Mouse (Mus musculus) forebrain, embryonic 13.5 days (tissue): ENCODE results near the gene Fbln7. TPM values are rescaled to one million over a fixed set of nuclear protein-coding genes. Genes with fewer than 3 reads are reported as not detected.

Source experiments
- ATAC-seq: fragments of 200-750 bp; cut with Nextera tagmentation; 2 replicates; pipeline ENCODE4 v1.8.0; 2017
- H3K27ac ChIP-seq: fragments of 300-500 bp; sonication (generic); 2 replicates; pipeline ENCODE4 v1.5.1; 2015; ENCODE audit warnings: inconsistent platforms, mild to moderate bottlenecking, moderate library complexity
- H3K27me3 ChIP-seq: fragments of 300-500 bp; sonication (generic); 2 replicates; pipeline ENCODE4 v1.6.1; 2015; ENCODE audit warnings: mild to moderate bottlenecking, inconsistent platforms
- H3K36me3 ChIP-seq: fragments of 300-500 bp; sonication (generic); 2 replicates; pipeline ENCODE4 v1.6.1; 2015; ENCODE audit warnings: mild to moderate bottlenecking, inconsistent platforms; ENCODE audit not compliant: poor library complexity, severe bottlenecking
- H3K4me1 ChIP-seq: fragments of 300-500 bp; sonication (generic); 2 replicates; pipeline ENCODE4 v1.6.1; 2015; ENCODE audit warnings: inconsistent platforms
- H3K4me2 ChIP-seq: fragments of 300-500 bp; sonication (generic); 2 replicates; pipeline ENCODE4 v1.6.1; 2015; ENCODE audit warnings: inconsistent platforms, mild to moderate bottlenecking, moderate library complexity
- H3K4me3 ChIP-seq: fragments of 300-500 bp; sonication (generic); 2 replicates; pipeline ENCODE4 v1.5.1; 2015; ENCODE audit warnings: mild to moderate bottlenecking, inconsistent platforms
- H3K9ac ChIP-seq: fragments of 300-500 bp; sonication (generic); 2 replicates; pipeline ENCODE4 v1.6.1; 2015; ENCODE audit warnings: mild to moderate bottlenecking, inconsistent platforms
- H3K9me3 ChIP-seq: fragments of 300-500 bp; sonication (generic); replicated peaks from 2 replicates; pipeline ENCODE4 v1.6.1; 2016; ENCODE audit warnings: inconsistent platforms
- WGBS: fragments of 180-500 bp; shearing (Covaris S2); methylation state at CpG from one replicate; pipeline ENCODE4 v1.1.7; 2015; 5-methylcytosine and 5-hydroxymethylcytosine counted together
- polyA plus RNA-seq: library from polyadenylated mRNA; unstranded; fragments of >200 nt; fragmentation: Nextera tagmentation; extraction: Ambion mirVana; gene quantifications from 2 replicates; pipeline ENCODE4 v1.2.1, GENCODE M21; 2015

The Fbln7 gene
- polyA plus RNA-seq, 1 experiment from 2014 or later = 1.4 TPM

GRCm38 (mm10) chr2:128881236-128881635 lies 18.5 kb downstream of the Fbln7 start:
- no peaks in the 10 kb centered on the region for H3K4me1 ChIP-seq
- no peaks in the 10 kb centered on the region for H3K9me3 ChIP-seq
- no peaks in the 10 kb centered on the region for H3K27me3 ChIP-seq
- no peak overlapping the region for H3K9ac ChIP-seq
- H3K27ac ChIP-seq = no peak overlapping the region
- 75% methylated on average over 4 of the region's 4 CpGs for WGBS
- no peak overlapping the region for H3K4me3 ChIP-seq
- no peak for ATAC-seq
- no peak overlapping the region for H3K4me2 ChIP-seq
- H3K36me3 ChIP-seq = no peaks in the 10 kb centered on the region

GRCm38 (mm10) chr2:128885225-128885811 lies 22.5 kb downstream of the Fbln7 start:
- Histone ChIP-seq H3K36me3 (no peaks in the 10 kb centered on the region), H3K4me3 (no peak overlapping the region), H3K9ac (no peak overlapping the region), H3K9me3 (no peaks in the 10 kb centered on the region), H3K4me2 (no peak overlapping the region), H3K4me1 (no peaks in the 10 kb centered on the region), H3K27ac (no peak overlapping the region), H3K27me3 (no peaks in the 10 kb centered on the region)
- ATAC-seq = no peak
- WGBS = 81% methylated on average over 8 of the region's 8 CpGs

GRCm38 (mm10) chr2:128887866-128888550 lies 25.2 kb downstream of the Fbln7 start:
- peaks cover 5% of the 10 kb centered on the region; the same call in 1 of the 2 replicates for H3K4me1 ChIP-seq

GRCm38 (mm10) chr2:128890661-128891335 lies 28.0 kb downstream of the Fbln7 start:
- Histone ChIP-seq H3K4me1 (peaks cover 5% of the 10 kb centered on the region; the same call in 1 of the 2 replicates), H3K4me3 (no peak overlapping the region), H3K36me3 (no peaks in the 10 kb centered on the region), H3K9ac (no peak overlapping the region), H3K9me3 (no peaks in the 10 kb centered on the region), H3K4me2 (no peak overlapping the region), H3K27me3 (no peaks in the 10 kb centered on the region), H3K27ac (no peak overlapping the region)
- WGBS = 88% methylated on average over 4 of the region's 4 CpGs
- no peak for ATAC-seq

More at GRCm38 (mm10) chr2:128887866-128888550, 25.2 kb downstream of the Fbln7 start:
- no peak overlapping the region for H3K27ac ChIP-seq
- H3K36me3 ChIP-seq = no peaks in the 10 kb centered on the region
- H3K4me3 ChIP-seq = no peak overlapping the region
- ATAC-seq = no peak
- H3K4me2 ChIP-seq = no peak overlapping the region
- no peaks in the 10 kb centered on the region for H3K27me3 ChIP-seq
- no peaks in the 10 kb centered on the region for H3K9me3 ChIP-seq
- WGBS = 58% methylated on average over 6 of the region's 6 CpGs
- no peak overlapping the region for H3K9ac ChIP-seq

- Histone ChIP-seq H3K4me2 (peak overlapping the region; percentile 78), H3K27ac (no peak overlapping the region), H3K27me3 (no peaks in the 10 kb centered on the region), H3K4me1 (peaks cover 5% of the 10 kb centered on the region; the same call in 1 of the 2 replicates), H3K36me3 (no peaks in the 10 kb centered on the region), H3K9me3 (no peaks in the 10 kb centered on the region), H3K9ac (peak overlapping the region; percentile 59), H3K4me3 (peak overlapping the region; percentile 42)
- WGBS = 4% methylated on average over 34 of the region's 37 CpGs
- no peak for ATAC-seq
These were observed 29.5 kb downstream of the Fbln7 start for GRCm38 (mm10) chr2:128892180-128892721.

- no peaks in the 10 kb centered on the region for H3K27me3 ChIP-seq
- H3K4me2 ChIP-seq = no peak overlapping the region
- no peak overlapping the region for H3K4me3 ChIP-seq
- H3K9ac ChIP-seq = no peak overlapping the region
- peaks cover 3% of the 10 kb centered on the region; the same call in 1 of the 2 replicates for H3K9me3 ChIP-seq
- no peak for ATAC-seq
- H3K36me3 ChIP-seq = no peaks in the 10 kb centered on the region
- no peaks in the 10 kb centered on the region for H3K4me1 ChIP-seq
- 92% methylated on average over 6 of the region's 6 CpGs for WGBS
- no peak overlapping the region for H3K27ac ChIP-seq
These were observed 40.1 kb downstream of the Fbln7 start for GRCm38 (mm10) chr2:128902843-128903242.

GRCm38 (mm10) chr2:128903661-128904060 lies 40.9 kb downstream of the Fbln7 start:
- Histone ChIP-seq H3K36me3 (no peaks in the 10 kb centered on the region), H3K9me3 (peaks cover 3% of the 10 kb centered on the region; the same call in 1 of the 2 replicates), H3K4me1 (no peaks in the 10 kb centered on the region), H3K27me3 (no peaks in the 10 kb centered on the region), H3K4me2 (no peak overlapping the region), H3K4me3 (no peak overlapping the region), H3K27ac (no peak overlapping the region), H3K9ac (no peak overlapping the region)
- 84% methylated on average over 3 of the region's 3 CpGs for WGBS
- ATAC-seq = no peak

GRCm38 (mm10) chr2:128914978-128915377 lies 52.2 kb downstream of the Fbln7 start:
- Histone ChIP-seq H3K9ac (no peak overlapping the region), H3K36me3 (no peaks in the 10 kb centered on the region), H3K27ac (no peak overlapping the region), H3K4me2 (no peak overlapping the region), H3K9me3 (no peaks in the 10 kb centered on the region), H3K4me1 (no peaks in the 10 kb centered on the region), H3K27me3 (no peaks in the 10 kb centered on the region), H3K4me3 (no peak overlapping the region)
- ATAC-seq = no peak
- WGBS = 91% methylated on average over 4 of the region's 4 CpGs

GRCm38 (mm10) chr2:128916528-128916927 lies 53.7 kb downstream of the Fbln7 start:
- Histone ChIP-seq H3K9ac (no peak overlapping the region), H3K4me3 (no peak overlapping the region), H3K27ac (no peak overlapping the region), H3K4me2 (no peak overlapping the region), H3K36me3 (no peaks in the 10 kb centered on the region), H3K27me3 (no peaks in the 10 kb centered on the region), H3K4me1 (no peaks in the 10 kb centered on the region), H3K9me3 (no peaks in the 10 kb centered on the region)
- 63% methylated on average over 3 of the region's 3 CpGs for WGBS
- no peak for ATAC-seq

GRCm38 (mm10) chr2:128924799-128925198 lies 62.0 kb downstream of the Fbln7 start:
- no peaks in the 10 kb centered on the region for H3K9me3 ChIP-seq
- H3K9ac ChIP-seq = no peak overlapping the region
- no peaks in the 10 kb centered on the region for H3K4me1 ChIP-seq
- no peak overlapping the region for H3K4me2 ChIP-seq
- WGBS = 95% methylated on average over 4 of the region's 4 CpGs
- peaks cover 31% of the 10 kb centered on the region for H3K36me3 ChIP-seq
- no peak overlapping the region for H3K27ac ChIP-seq
- H3K27me3 ChIP-seq = no peaks in the 10 kb centered on the region
- ATAC-seq = no peak
- no peak overlapping the region for H3K4me3 ChIP-seq

GRCm38 (mm10) chr2:128928446-128928845 lies 65.7 kb downstream of the Fbln7 start:
- ATAC-seq = no peak
- H3K4me1 ChIP-seq = no peaks in the 10 kb centered on the region
- peaks cover 54% of the 10 kb centered on the region for H3K36me3 ChIP-seq
- H3K9me3 ChIP-seq = no peaks in the 10 kb centered on the region
- no peak overlapping the region for H3K27ac ChIP-seq
- WGBS = 84% methylated on average over 3 of the region's 3 CpGs
- no peak overlapping the region for H3K9ac ChIP-seq
- H3K4me3 ChIP-seq = no peak overlapping the region
- H3K4me2 ChIP-seq = no peak overlapping the region
- H3K27me3 ChIP-seq = no peaks in the 10 kb centered on the region

GRCm38 (mm10) chr2:128930704-128931103 lies 67.9 kb downstream of the Fbln7 start:
- Histone ChIP-seq H3K4me2 (no peak overlapping the region), H3K4me1 (no peaks in the 10 kb centered on the region), H3K9ac (no peak overlapping the region), H3K9me3 (no peaks in the 10 kb centered on the region), H3K27ac (no peak overlapping the region), H3K36me3 (peaks cover 53% of the 10 kb centered on the region), H3K27me3 (no peaks in the 10 kb centered on the region), H3K4me3 (no peak overlapping the region)
- ATAC-seq = no peak
